Mouse (Mus musculus): Measurements from ENCODE around the gene Ndufa1. TPM values are rescaled to one million over a fixed set of nuclear protein-coding genes. Genes with fewer than 3 reads are reported as not detected.
"Not testable (repeated sequence)": the region's sequence is repeated elsewhere in the genome, so short reads cannot be mapped to it uniquely, and the experiment has no call there.

The Ndufa1 gene
- polyA plus RNA-seq, 2 experiments: 271 to 487 TPM

DNA sequence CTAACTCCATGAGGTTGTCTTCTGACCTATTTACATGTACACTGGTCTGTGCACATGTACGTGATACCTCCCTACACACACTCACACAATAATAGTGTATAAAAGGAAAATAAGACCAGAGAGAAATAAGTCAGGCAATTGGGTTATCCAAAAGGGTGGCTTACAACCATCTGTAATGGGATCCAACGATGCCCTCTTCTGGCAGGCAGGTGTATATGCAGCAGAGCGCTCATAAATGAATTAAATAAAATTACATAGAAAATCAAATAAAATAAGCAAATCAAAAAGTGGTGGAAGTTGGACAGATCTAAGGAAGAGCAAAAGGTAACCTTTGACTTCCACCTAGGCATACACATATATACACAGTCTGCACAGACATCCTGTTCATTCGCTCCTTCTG lies 33.1 kb downstream of the Ndufa1 start:
- Histone ChIP-seq H3K4me2 (replicated peaks; ENCODE audit: low read depth, low read length, severe bottlenecking) (no peak overlapping the region), H3K9ac (ENCODE audit: low read depth, low read length, severe bottlenecking) (no peak overlapping the region), H3K4me1 (ENCODE audit: control insufficient read depth, insufficient read depth, low read length) (no peaks in the 10 kb centered on the region), H3K9me3 (ENCODE audit: control insufficient read depth, low read length) (no peaks in the 10 kb centered on the region), H3K27me3 (ENCODE audit: control insufficient read depth, insufficient read depth, low read length) (no peaks in the 10 kb centered on the region), H3K36me3 (ENCODE audit: control insufficient read depth, insufficient read depth, low read length) (no peaks in the 10 kb centered on the region), H3K27ac (replicated peaks; ENCODE audit: low read depth, low read length) (no peak overlapping the region), H3K4me3 (replicated peaks; ENCODE audit: low read length) (no peak overlapping the region)
- no peak for ATAC-seq (ENCODE audit: low FRiP score, low read depth)
- TF ChIP-seq POLR2A (IDR thresholded peaks at IDR 0.05; ENCODE audit: borderline replicate concordance, extremely low read depth, insufficient read depth, insufficient read length): no peak
- 59% methylated on average over 4 of the region's 4 CpGs for WGBS
- no peak for DNase-seq (ENCODE audit: low spot score)

DNA sequence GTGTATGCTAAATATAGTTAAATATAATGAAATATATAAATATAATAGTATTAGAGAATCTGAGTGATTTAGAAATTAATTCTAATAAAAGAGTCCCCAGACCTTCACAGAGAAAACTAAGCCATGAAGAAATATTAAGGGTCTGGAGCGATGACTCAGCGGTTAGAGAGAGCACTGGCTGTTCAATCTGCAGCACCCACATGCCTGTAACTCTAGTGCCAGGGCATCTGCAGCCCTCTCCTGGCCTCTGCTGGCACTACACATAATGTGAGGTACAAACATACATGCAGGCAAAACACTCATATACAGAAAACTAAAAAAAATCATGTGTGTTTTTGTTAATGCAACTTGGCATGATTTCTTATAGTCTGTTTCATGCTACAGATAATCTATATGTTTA lies 46.0 kb downstream of the Ndufa1 start:
- H3K9ac ChIP-seq (ENCODE audit: low read depth, low read length, severe bottlenecking): no peak overlapping the region
- ATAC-seq (ENCODE audit: low FRiP score, low read depth) (no peak), DNase-seq (ENCODE audit: low spot score) (no peak)
- H3K27me3 ChIP-seq (ENCODE audit: control insufficient read depth, insufficient read depth, low read length): no peaks in the 10 kb centered on the region
- TF ChIP-seq POLR2A (IDR thresholded peaks at IDR 0.05; ENCODE audit: borderline replicate concordance, extremely low read depth, insufficient read depth, insufficient read length): no peak
- H3K4me1 ChIP-seq (ENCODE audit: control insufficient read depth, insufficient read depth, low read length): no peaks in the 10 kb centered on the region
- peaks cover 3% of the 10 kb centered on the region for H3K36me3 ChIP-seq (ENCODE audit: control insufficient read depth, insufficient read depth, low read length)
- 97% methylated on average over 2 of the region's 2 CpGs for WGBS
- H3K27ac ChIP-seq (replicated peaks; ENCODE audit: low read depth, low read length): no peak overlapping the region
- H3K4me2 ChIP-seq (replicated peaks; ENCODE audit: low read depth, low read length, severe bottlenecking): no peak overlapping the region
- H3K4me3 ChIP-seq (replicated peaks; ENCODE audit: low read length): no peak overlapping the region
- H3K9me3 ChIP-seq (ENCODE audit: control insufficient read depth, low read length): no peaks in the 10 kb centered on the region

DNA sequence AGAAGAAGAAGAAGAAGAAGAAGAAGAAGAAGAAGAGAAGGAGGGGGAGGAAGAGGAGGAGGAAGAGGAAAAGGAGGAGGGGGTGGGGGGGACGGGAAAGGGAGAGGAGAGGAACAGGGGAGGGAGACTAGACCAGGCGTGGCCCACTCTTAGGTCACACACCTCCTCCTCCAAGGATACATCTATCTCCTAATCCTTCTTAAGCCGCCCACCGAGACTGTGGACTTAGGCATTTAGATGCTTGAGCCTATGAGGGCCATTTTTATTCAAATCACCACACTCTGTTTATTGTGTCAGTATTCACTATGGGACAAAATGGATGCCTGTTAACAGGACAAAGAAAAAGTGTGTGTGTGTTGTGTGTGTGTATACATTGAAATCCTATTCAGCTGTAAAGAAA lies 46.5 kb downstream of the Ndufa1 start:
- DNase-seq (ENCODE audit: low spot score); H3K4me1 ChIP-seq (ENCODE audit: control insufficient read depth, insufficient read depth, low read length); H3K9ac ChIP-seq (ENCODE audit: low read depth, low read length, severe bottlenecking); H3K4me2 ChIP-seq (replicated peaks; ENCODE audit: low read depth, low read length, severe bottlenecking); ATAC-seq (ENCODE audit: low FRiP score, low read depth); H3K36me3 ChIP-seq (ENCODE audit: control insufficient read depth, insufficient read depth, low read length); H3K9me3 ChIP-seq (ENCODE audit: control insufficient read depth, low read length); H3K27ac ChIP-seq (replicated peaks; ENCODE audit: low read depth, low read length); H3K4me3 ChIP-seq (replicated peaks; ENCODE audit: low read length); H3K27me3 ChIP-seq (ENCODE audit: control insufficient read depth, insufficient read depth, low read length): not testable (repeated sequence)
- WGBS: 83% methylated on average over 1 of the region's 4 CpGs

DNA sequence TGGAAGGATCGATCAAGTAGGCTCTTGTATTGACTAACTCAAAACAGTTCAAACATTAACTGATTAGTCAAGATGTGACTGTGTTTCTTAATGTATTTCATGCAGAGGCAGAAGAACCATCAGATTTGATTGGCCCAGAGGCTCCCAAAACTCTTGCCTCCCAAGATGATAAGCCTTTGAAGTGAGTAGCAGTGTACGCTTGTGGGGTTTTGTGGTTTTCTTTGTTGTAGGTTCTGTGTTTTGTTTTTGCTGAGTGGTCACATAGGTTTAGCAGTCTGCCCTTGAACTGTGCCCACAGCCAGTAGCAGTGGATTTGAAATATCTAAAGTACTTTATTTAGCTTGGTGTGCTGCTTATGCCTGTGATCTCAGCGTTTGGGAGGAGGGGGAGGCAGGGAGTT lies 49.2 kb downstream of the Ndufa1 start:
- no peak for TF ChIP-seq POLR2A (IDR thresholded peaks at IDR 0.05; ENCODE audit: borderline replicate concordance, extremely low read depth, insufficient read depth, insufficient read length)
- Histone ChIP-seq H3K36me3 (ENCODE audit: control insufficient read depth, insufficient read depth, low read length) (peaks cover 9% of the 10 kb centered on the region; the same call in 1 of the 2 replicates), H3K27me3 (ENCODE audit: control insufficient read depth, insufficient read depth, low read length) (no peaks in the 10 kb centered on the region), H3K27ac (replicated peaks; ENCODE audit: low read depth, low read length) (no peak overlapping the region), H3K4me1 (ENCODE audit: control insufficient read depth, insufficient read depth, low read length) (no peaks in the 10 kb centered on the region), H3K9ac (ENCODE audit: low read depth, low read length, severe bottlenecking) (no peak overlapping the region), H3K4me2 (replicated peaks; ENCODE audit: low read depth, low read length, severe bottlenecking) (no peak overlapping the region), H3K9me3 (ENCODE audit: control insufficient read depth, low read length) (no peaks in the 10 kb centered on the region), H3K4me3 (replicated peaks; ENCODE audit: low read length) (no peak overlapping the region)
- DNase-seq (ENCODE audit: low spot score): no peak
- WGBS: 88% methylated on average over 3 of the region's 3 CpGs
- ATAC-seq (ENCODE audit: low FRiP score, low read depth): no peak

Other genes with a start within 250 kb of the Ndufa1 start
- 44.0 and 47.9 TPM in 2 replicates for gene Sept6, start 199.4 kb downstream of the Ndufa1 start, polyA plus RNA-seq (2012; rRNA removed)
- 51.5 and 61.1 TPM in 2 replicates for gene Sept6, start 199.4 kb downstream of the Ndufa1 start, polyA plus RNA-seq (2014; fragmentation: Nextera tagmentation; extraction: Ambion mirVana)
- gene Sowahd, start 142.3 kb downstream of the Ndufa1 start, polyA plus RNA-seq (2012; rRNA removed): not detected in 2 replicates
- not detected in 2 replicates for gene Sowahd, start 142.3 kb downstream of the Ndufa1 start, polyA plus RNA-seq (2014; fragmentation: Nextera tagmentation; extraction: Ambion mirVana)
- 539 and 1,130 TPM in 2 replicates for gene Rpl39, start 105.8 kb downstream of the Ndufa1 start, polyA plus RNA-seq (2012; rRNA removed)
- 592 and 658 TPM in 2 replicates for gene Rpl39, start 105.8 kb downstream of the Ndufa1 start, polyA plus RNA-seq (2014; fragmentation: Nextera tagmentation; extraction: Ambion mirVana)
- gene Upf3b, start 80.8 kb downstream of the Ndufa1 start, polyA plus RNA-seq (2012; rRNA removed): 17.9 and 27.9 TPM in 2 replicates
- 13.1 and 16.3 TPM in 2 replicates for gene Upf3b, start 80.8 kb downstream of the Ndufa1 start, polyA plus RNA-seq (2014; fragmentation: Nextera tagmentation; extraction: Ambion mirVana)
- gene Nkap, start 64.4 kb downstream of the Ndufa1 start, polyA plus RNA-seq (2012; rRNA removed): 6.4 and 6.9 TPM in 2 replicates
- 11.8 and 12.4 TPM in 2 replicates for gene Nkap, start 64.4 kb downstream of the Ndufa1 start, polyA plus RNA-seq (2014; fragmentation: Nextera tagmentation; extraction: Ambion mirVana)
- not detected in 2 replicates for gene Akap14, start 22.3 kb downstream of the Ndufa1 start, polyA plus RNA-seq (2012; rRNA removed)
- gene Akap14, start 22.3 kb downstream of the Ndufa1 start, polyA plus RNA-seq (2014; fragmentation: Nextera tagmentation; extraction: Ambion mirVana): 0.11 TPM in 1 of 2 replicates, not detected in the other
- gene Rnf113a1, start 82 bp upstream of the Ndufa1 start, polyA plus RNA-seq (2012; rRNA removed): 7.0 and 7.7 TPM in 2 replicates
- 10.2 and 13.8 TPM in 2 replicates for gene Rnf113a1, start 82 bp upstream of the Ndufa1 start, polyA plus RNA-seq (2014; fragmentation: Nextera tagmentation; extraction: Ambion mirVana)
- gene Gm9, start 19.9 kb upstream of the Ndufa1 start, polyA plus RNA-seq (2012; rRNA removed): 0.32 TPM in 1 of 2 replicates, not detected in the other
- not detected in 2 replicates for gene Gm9, start 19.9 kb upstream of the Ndufa1 start, polyA plus RNA-seq (2014; fragmentation: Nextera tagmentation; extraction: Ambion mirVana)
- gene Rhox1, start 31.1 kb upstream of the Ndufa1 start, polyA plus RNA-seq (2012; rRNA removed): not detected in 2 replicates
- gene Rhox1, start 31.1 kb upstream of the Ndufa1 start, polyA plus RNA-seq (2014; fragmentation: Nextera tagmentation; extraction: Ambion mirVana): not detected in 2 replicates
- gene Rhox2a, start 53.8 kb upstream of the Ndufa1 start, polyA plus RNA-seq (2012; rRNA removed): not detected in 2 replicates
- not detected in 2 replicates for gene Rhox2a, start 53.8 kb upstream of the Ndufa1 start, polyA plus RNA-seq (2014; fragmentation: Nextera tagmentation; extraction: Ambion mirVana)
- gene Rhox3a, start 58.8 kb upstream of the Ndufa1 start, polyA plus RNA-seq (2012; rRNA removed): not detected in 2 replicates
- not detected in 2 replicates for gene Rhox3a, start 58.8 kb upstream of the Ndufa1 start, polyA plus RNA-seq (2014; fragmentation: Nextera tagmentation; extraction: Ambion mirVana)
- gene Rhox4a, start 74.2 kb upstream of the Ndufa1 start, polyA plus RNA-seq (2012; rRNA removed): not detected in 2 replicates
- gene Rhox4a, start 74.2 kb upstream of the Ndufa1 start, polyA plus RNA-seq (2014; fragmentation: Nextera tagmentation; extraction: Ambion mirVana): 0.15 TPM in 1 of 2 replicates, not detected in the other
- not detected in 2 replicates for gene Rhox3a2, start 188.9 kb upstream of the Ndufa1 start, polyA plus RNA-seq (2012; rRNA removed)
- not detected in 2 replicates for gene Rhox3a2, start 188.9 kb upstream of the Ndufa1 start, polyA plus RNA-seq (2014; fragmentation: Nextera tagmentation; extraction: Ambion mirVana)
- 0.41 and 0.89 TPM in 2 replicates for gene Rhox4a2, start 199.7 kb upstream of the Ndufa1 start, polyA plus RNA-seq (2012; rRNA removed)
- gene Rhox4a2, start 199.7 kb upstream of the Ndufa1 start, polyA plus RNA-seq (2014; fragmentation: Nextera tagmentation; extraction: Ambion mirVana): 0.86 and 1.2 TPM in 2 replicates
- not detected in 2 replicates for gene Rhox2b, start 220.9 kb upstream of the Ndufa1 start, polyA plus RNA-seq (2012; rRNA removed)
- gene Rhox2b, start 220.9 kb upstream of the Ndufa1 start, polyA plus RNA-seq (2014; fragmentation: Nextera tagmentation; extraction: Ambion mirVana): not detected in 2 replicates
- 0.28 and 0.79 TPM in 2 replicates for gene Rhox4b, start 241.3 kb upstream of the Ndufa1 start, polyA plus RNA-seq (2012; rRNA removed)
- 0.70 and 0.98 TPM in 2 replicates for gene Rhox4b, start 241.3 kb upstream of the Ndufa1 start, polyA plus RNA-seq (2014; fragmentation: Nextera tagmentation; extraction: Ambion mirVana)

Data from limb, embryonic 14.5 days (tissue).